Mouse (Mus musculus): ENCODE data around the gene Gm4836. TPM values are rescaled to one million over a fixed set of nuclear protein-coding genes. Genes with fewer than 3 reads are reported as not detected.

The Gm4836 gene
- not detected in 2 replicates for polyA plus RNA-seq (2012; ENCODE audit: low replicate concordance)

DNA sequence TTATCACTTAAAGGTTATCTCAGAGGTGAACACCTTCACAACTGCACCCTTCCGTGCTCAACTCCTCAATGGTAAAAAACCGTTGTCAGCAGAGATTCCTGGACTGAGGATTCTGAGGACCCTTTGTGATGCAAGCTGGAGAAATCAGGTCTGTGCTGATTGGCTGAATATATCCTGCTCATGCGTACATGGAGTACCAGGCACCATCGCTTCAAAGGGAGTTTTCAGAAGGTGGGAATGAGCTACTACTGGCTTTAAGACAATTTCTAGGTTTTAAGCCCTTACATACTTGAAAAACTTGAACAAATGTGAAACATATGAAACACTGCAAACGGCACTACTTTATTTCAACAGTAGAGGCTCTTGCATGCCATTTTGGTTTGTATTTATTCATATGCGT lies at the start of gene Gm4836:
Gene Gm4836 (minus strand): TSS at position 101 of the 400 bp plus-strand sequence.

